Mouse (Mus musculus): ENCODE measurements at regions not wholly inside any gene's neighbourhood (a gene's known extent, or its start where the extent isn't known, plus 50 kb on each side); places are given as distances from the start of the nearest gene placed in this dataset.
A peak's percentile ranks its signal among the peaks of the same experiment; 100 is the strongest.

GRCm38 (mm10) chr4:66482495-66483291, 78.3 kb upstream of the Astn2 start:
- peak; percentile 48 to 64 for DNase-seq (ENCODE audit: extremely low spot score in 1 of 2, low spot score in 2 of 2)
- intact Hi-C loops (cut with DNase I): no loop called here

GRCm38 (mm10) chr4:66478601-66479217, 74.3 kb upstream of the Astn2 start:
- DNase-seq (ENCODE audit: extremely low spot score in 1 of 2, low spot score in 2 of 2): no peak
- intact Hi-C loops (cut with DNase I): no loop called here

Data from left cerebral cortex, postnatal 10 days (tissue).